Mouse (Mus musculus) left cerebral cortex, postnatal 4 days (tissue): Measurements from ENCODE around the gene Ms4a4b. TPM values are rescaled to one million over a fixed set of nuclear protein-coding genes. Genes with fewer than 3 reads are reported as not detected.
"Not testable (repeated sequence)": the region's sequence is repeated elsewhere in the genome, so short reads cannot be mapped to it uniquely, and the experiment has no call there.

Experiments used
- DNase-seq: peaks from one replicate; pipeline ENCODE4 v3.0.0-alpha.2; 2022
- intact Hi-C: fragments of 180-260 bp; cut with DNase I; formaldehyde crosslinking; loops from one replicate; pipeline ENCODE4 v1.15.1; 2025
- total RNA-seq, 2 experiments: library from RNA; stranded (reverse); gene quantifications; 2 replicates each; pipeline ENCODE4 v1.2.3; 2021

Gene Ms4a4b
- total RNA-seq, 2 experiments from 2014 or later: not detected

DNA sequence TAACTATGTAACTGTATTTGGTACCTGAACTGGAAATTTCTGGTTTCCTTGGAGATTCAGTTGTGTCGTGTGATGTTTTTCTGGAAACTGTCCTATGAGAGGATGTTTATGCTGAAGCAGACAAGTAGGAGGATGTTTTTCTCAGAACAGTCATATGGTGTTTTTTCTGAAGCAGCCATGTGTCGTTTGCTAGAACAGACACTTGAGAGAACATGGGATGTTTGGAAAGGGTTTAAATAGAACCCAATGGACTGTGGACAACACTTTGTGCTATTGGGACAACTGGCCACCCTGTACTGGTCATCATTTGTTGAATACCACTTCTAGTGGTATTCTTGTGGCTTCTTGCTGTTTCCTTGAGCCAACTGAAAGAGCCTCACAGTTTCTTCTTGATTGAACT is 42.4 kb downstream of the Ms4a4b start, which contains the start of gene Gm8369:
Gm8369 (plus strand) TSS at position 193 of the 400 bp plus-strand sequence.
- no peak for DNase-seq
- intact Hi-C loops: no loop called here

DNA sequence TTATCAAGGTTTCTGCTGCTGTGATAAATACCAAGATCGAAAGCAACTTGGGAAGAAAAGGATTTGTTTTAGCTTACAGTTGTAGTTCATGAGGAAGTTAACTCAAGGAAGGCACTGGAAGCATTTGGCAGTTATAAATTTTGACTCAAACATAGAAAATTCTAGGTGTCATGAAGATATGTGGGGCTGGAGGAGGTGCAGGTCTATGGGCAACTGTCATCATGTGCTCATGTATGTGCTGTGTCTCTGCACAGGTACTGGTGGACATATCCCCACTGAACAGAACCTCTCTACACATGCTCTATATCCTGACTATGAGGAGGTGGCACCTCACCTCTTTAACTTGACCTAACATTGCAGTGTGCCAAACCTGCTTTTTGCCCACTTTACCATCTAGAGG is 43.2 kb downstream of the Ms4a4b start:
- no peak for DNase-seq
- intact Hi-C loops: no loop called here

DNA sequence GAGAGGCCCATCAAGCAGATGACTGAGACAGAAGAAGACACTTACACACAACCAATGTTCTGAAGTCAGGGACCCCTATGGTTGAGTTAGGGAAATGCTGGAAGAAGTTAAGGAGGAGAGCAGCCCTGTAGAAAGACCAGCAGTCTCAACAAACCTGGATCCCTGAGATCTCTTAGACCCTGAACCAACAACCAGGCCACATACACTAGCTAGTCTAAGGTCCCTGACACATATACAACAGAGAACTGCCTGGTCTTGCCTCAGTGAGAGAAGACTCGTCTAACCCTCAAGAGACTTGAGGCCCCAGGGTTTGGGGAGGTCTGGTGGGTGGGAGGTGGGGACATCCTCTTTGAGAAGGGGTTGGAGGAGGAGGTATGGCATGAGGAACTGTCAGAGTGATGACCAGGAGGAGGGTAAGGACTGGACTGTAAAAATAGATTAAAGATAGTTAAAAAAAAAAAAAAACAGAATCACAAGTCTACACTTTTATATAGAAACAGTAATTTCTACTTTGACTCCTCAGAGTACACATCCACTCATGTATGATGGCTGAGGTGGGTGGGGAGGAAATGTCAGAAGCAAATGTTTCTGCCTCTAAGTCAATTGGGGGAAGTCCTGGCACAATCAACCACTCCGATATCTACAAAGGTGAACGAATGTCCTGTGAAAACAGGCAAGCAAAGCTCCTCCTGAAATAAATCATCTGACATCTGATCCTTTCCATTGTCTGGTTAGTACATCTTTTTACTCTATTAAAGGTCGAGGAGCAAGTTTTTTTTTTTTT is 48.2 kb downstream of the Ms4a4b start:
- DNase-seq: no peak
- intact Hi-C loops: no loop called here

DNA sequence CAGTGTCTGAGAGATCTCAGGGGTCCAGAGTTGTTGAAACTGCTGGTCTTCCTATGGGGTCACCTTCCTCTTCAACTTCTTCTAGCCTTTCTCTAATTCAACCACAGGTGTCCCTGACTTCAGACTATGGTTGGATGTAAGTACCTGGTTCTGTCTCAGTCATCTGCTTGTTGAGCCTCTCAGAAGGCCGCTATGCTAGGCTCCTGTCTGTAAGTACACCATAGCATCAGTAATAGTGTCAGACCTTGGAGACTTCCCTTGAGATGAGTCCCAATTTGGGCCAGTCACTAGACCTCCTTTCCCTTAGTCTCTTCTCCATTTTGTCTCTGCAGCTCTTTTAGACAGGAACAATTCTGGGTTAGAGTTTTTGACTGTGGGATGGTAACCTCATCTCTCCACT is 49.3 kb downstream of the Ms4a4b start:
- no peak for DNase-seq
- intact Hi-C loops: no loop called here

GRCm38 (mm10) chr19:11494519-11494918 is 51.2 kb downstream of the Ms4a4b start:
- DNase-seq: no peak
- intact Hi-C loops: no loop called here

DNA sequence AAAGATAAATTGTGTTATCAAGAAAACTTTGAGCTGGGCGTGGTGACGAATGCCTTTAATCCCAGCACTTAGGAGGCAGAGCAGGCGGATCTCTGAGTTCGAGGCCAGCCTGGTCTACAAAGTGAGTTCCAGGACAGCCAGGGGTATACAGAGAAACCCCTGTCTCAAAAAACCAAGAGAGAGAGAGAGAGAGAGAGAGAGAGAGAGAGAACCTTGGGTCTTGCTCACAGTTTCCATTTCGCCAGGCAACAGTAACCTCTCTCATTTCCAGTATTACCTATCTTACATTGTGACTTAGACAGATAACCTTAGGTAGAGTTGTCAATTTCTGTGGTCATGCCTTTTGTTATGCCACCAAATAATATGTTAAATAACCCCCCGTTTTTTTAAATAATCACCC is 53.0 kb downstream of the Ms4a4b start:
- no peak for DNase-seq
- intact Hi-C loops: no loop called here

- intact Hi-C loops, DNase-seq: not testable (repeated sequence)
These were observed 53.9 kb downstream of the Ms4a4b start for GRCm38 (mm10) chr19:11497300-11497699.

- intact Hi-C loops: no loop called here
- DNase-seq: no peak
These were observed 57.4 kb downstream of the Ms4a4b start for GRCm38 (mm10) chr19:11500796-11501195.

- intact Hi-C loops: no loop called here
- no peak for DNase-seq
These were observed 58.0 kb downstream of the Ms4a4b start for GRCm38 (mm10) chr19:11501326-11501725.

DNA sequence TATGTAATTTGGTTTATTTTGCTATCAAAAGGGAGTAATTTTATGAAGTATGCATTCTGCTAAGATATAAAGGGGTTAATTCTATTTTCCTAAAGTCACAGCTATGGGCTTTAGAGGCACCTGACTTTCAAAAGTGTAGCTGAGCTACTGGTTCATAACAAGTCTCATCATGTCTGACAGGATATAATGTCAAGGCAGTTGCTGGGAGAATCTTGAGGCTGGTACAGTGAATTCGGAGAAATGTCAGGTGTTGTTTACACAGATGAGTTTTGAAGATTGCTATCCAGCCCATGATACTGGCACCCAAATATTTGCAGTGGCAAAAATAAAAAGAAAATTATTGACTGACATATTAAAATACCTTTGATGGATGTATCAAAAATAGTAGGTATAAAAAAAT is 61.5 kb downstream of the Ms4a4b start:
- DNase-seq: no peak
- intact Hi-C loops: no loop called here

DNA sequence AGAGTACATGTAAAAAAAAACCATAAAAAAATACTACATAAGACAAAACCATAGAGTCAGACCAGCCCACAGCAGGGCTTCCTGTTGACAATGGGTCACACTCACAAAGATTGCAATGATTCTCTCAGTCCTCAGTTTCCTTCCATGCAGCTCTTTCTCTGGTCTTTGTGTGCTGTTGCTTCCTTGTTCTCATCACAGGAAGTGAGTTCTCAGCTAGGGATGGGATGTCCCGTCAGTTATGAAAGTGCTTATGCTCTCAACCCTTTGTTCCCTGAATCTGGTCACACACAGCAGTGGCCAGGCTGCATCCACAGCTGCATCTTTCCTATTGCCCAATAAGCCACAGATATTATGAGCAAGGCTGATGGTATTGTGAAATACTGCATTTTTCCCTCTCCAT is 70.1 kb downstream of the Ms4a4b start:
- intact Hi-C loops: no loop called here
- DNase-seq: no peak

GRCm38 (mm10) chr19:11516246-11516645 is 72.9 kb downstream of the Ms4a4b start, which contains the start of gene Ms4a6b:
Gene Ms4a6b, plus strand, starts transcription at chr19:11516512.
- no peak for DNase-seq
- intact Hi-C loops: no loop called here

Other genes with a start within 250 kb of the Ms4a4b start
- not detected for gene Ms4a13, start 246.8 kb upstream of the Ms4a4b start, total RNA-seq
- gene Ms4a12, start 211.1 kb upstream of the Ms4a4b start, total RNA-seq: not detected
- under 1 TPM; 0.12 to 0.24 TPM for gene Ms4a1, start 177.3 kb upstream of the Ms4a4b start, total RNA-seq
- not detected for gene Ms4a5, start 159.7 kb upstream of the Ms4a4b start, total RNA-seq
- gene Ms4a14, start 129.1 kb upstream of the Ms4a4b start, total RNA-seq: under 1 TPM; 0.10 to 0.12 TPM
- under 1 TPM; 0.77 to 0.86 TPM for gene Ms4a7, start 107.4 kb upstream of the Ms4a4b start, total RNA-seq
- gene Ms4a4a, start 68.0 kb upstream of the Ms4a4b start, total RNA-seq: under 1 TPM in 1 of 2 experiments, not detected in 1; 0.80 TPM
- gene Ms4a4c, start 38.8 kb upstream of the Ms4a4b start, total RNA-seq: not detected
- 1 to 10 TPM; 1.4 to 1.8 TPM for gene Ms4a6c, start 25.8 kb downstream of the Ms4a4b start, total RNA-seq
- gene Gm8369, start 42.4 kb downstream of the Ms4a4b start, total RNA-seq: under 1 TPM in 1 of 2 experiments, not detected in 1; 0.10 TPM
- 1 to 10 TPM; 1.0 to 1.4 TPM for gene Ms4a6b, start 73.0 kb downstream of the Ms4a4b start, total RNA-seq
- not detected for gene Ms4a4d, start 93.2 kb downstream of the Ms4a4b start, total RNA-seq
- gene Ms4a6d, start 161.3 kb downstream of the Ms4a4b start, total RNA-seq: under 1 TPM; 0.50 to 0.54 TPM
- gene Ms4a2, start 180.2 kb downstream of the Ms4a4b start, total RNA-seq: under 1 TPM; 0.44 to 0.54 TPM
- not detected for gene Ms4a3, start 197.3 kb downstream of the Ms4a4b start, total RNA-seq
- gene Oosp2, start 217.0 kb downstream of the Ms4a4b start, total RNA-seq: not detected
- not detected for gene Oosp1, start 247.6 kb downstream of the Ms4a4b start, total RNA-seq